Mouse (Mus musculus): ENCODE data around the gene Uckl1.

Uckl1 gene

GRCm38 (mm10) chr2:181584411-181584942 is at the start of gene Uckl1:
Uckl1 (minus strand) TSS chr2:181584892.
- DNase-seq (ENCODE audit: inconsistent age in 2 of 2, low spot score in 1 of 2), result no peak

DNA sequence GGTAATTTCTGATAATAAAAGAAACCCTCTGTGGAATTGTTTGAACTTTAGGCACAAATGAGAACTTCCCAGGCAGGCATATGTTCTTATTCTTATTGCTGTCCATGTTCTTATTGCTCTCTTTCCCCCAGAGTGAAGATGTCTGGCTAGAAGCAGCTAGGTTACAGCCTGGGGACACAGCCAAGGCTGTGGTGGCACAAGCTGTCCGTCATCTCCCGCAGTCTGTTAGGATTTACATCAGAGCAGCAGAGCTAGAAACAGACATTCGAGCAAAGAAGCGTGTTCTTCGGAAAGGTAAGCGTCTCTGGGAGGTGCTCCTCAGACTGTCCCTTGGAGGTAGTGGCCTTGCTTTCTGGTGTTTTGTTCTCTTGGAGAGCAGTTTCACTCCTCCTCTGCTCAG is 47.9 kb upstream of the Uckl1 start:
- no peak for DNase-seq (ENCODE audit: inconsistent age in 2 of 2, low spot score in 1 of 2)

GRCm38 (mm10) chr2:181628471-181628870 is 43.8 kb upstream of the Uckl1 start:
- no peak for DNase-seq (ENCODE audit: inconsistent age in 2 of 2, low spot score in 1 of 2)

DNA sequence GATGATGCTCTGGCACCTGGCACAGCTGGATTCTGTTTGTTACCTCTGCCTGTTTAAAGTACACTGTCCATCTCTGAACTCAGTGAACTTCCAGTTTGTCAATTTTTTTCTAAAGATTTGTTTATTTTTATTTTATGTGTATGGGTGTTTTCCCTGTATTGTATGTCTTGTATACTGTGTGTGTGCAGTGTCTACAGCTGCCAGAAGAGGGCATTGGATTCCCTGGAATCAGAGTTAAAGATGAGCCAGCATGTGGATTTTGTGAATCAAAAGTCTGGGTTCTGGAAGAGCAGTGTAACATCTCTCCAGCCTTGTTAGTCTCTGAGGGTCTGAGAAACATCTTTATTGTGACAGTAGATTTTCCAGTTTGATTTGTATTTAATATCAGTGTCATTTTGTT is 38.7 kb upstream of the Uckl1 start:
- DNase-seq (ENCODE audit: inconsistent age in 2 of 2, low spot score in 1 of 2), result peak in 1 of 2 experiments; percentile 58

DNA sequence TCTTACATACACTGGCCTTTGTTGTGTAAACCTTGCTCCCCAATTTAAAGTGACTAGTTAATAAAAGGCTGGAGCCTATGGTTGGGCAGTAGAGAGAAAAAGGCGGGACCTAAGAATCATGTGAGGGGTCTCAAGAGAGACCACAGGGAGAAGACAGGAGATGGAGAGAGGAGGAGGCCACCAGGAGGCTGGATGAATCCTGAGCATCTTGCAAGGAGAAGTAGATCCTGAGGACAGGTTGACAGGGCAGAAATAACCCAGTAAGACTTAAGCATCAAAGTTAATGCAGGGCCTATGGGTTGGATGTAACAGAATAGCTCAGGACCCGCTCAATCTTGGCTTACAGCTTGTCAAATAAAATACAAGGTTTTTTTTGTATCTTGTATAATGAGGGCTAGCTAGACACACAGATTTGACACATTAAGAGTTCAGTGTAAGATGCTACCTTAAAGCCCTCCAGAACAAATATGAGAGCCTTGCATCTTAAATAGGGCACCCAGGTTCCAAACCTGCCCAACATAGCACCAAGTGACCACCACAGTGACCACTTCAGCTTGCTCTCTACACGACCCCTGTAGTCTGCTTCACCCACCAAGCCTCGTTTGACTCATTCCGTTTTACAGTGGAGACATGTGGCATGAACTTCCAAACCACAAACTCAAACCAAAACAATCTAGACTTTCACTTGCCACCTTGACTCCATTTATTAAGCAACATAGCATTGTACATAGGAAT is 34.2 kb upstream of the Uckl1 start:
- no peak for DNase-seq (ENCODE audit: inconsistent age in 2 of 2, low spot score in 1 of 2)

DNA sequence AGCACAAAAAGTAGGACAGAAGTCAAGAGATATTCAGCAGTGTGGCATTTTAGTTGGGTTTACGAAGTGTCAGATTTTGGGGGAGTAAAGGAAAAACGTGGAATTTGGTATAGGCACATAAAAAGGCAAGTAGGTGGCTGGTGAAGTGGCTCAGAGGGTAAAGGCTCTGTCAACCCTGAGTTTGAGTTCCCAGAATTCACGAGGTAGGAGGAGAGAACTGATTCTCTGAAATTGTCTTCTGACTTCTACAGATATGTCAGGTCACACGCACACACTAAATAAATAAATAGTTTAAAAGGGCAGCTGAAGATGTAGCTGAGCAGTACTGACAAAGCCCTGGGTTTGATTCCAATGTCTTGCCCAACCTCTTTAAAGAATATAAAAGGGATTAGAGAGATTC is 17.7 kb upstream of the Uckl1 start:
- DNase-seq (ENCODE audit: inconsistent age in 2 of 2, low spot score in 1 of 2), result no peak

- no peak for DNase-seq (ENCODE audit: inconsistent age in 2 of 2, low spot score in 1 of 2)
These were observed 17.1 kb upstream of the Uckl1 start for GRCm38 (mm10) chr2:181601751-181602145.

GRCm38 (mm10) chr2:181600828-181601750 is 16.4 kb upstream of the Uckl1 start:
- DNase-seq (ENCODE audit: inconsistent age in 2 of 2, low spot score in 1 of 2), result peak; percentile 97 to 99

- peak in 1 of 2 experiments; percentile 14 for DNase-seq (ENCODE audit: inconsistent age in 2 of 2, low spot score in 1 of 2)
These were observed 15.6 kb upstream of the Uckl1 start for GRCm38 (mm10) chr2:181600226-181600758.

- peak; percentile 74 to 90 for DNase-seq (ENCODE audit: inconsistent age in 2 of 2, low spot score in 1 of 2)
These were observed 14.0 kb upstream of the Uckl1 start, which contains the start of gene Samd10 for GRCm38 (mm10) chr2:181598454-181599351. Samd10 (minus strand) TSS chr2:181599212.

- DNase-seq (ENCODE audit: inconsistent age in 2 of 2, low spot score in 1 of 2), result peak; percentile 80 to 85
These were observed 12.8 kb upstream of the Uckl1 start for GRCm38 (mm10) chr2:181597378-181598061.

DNA sequence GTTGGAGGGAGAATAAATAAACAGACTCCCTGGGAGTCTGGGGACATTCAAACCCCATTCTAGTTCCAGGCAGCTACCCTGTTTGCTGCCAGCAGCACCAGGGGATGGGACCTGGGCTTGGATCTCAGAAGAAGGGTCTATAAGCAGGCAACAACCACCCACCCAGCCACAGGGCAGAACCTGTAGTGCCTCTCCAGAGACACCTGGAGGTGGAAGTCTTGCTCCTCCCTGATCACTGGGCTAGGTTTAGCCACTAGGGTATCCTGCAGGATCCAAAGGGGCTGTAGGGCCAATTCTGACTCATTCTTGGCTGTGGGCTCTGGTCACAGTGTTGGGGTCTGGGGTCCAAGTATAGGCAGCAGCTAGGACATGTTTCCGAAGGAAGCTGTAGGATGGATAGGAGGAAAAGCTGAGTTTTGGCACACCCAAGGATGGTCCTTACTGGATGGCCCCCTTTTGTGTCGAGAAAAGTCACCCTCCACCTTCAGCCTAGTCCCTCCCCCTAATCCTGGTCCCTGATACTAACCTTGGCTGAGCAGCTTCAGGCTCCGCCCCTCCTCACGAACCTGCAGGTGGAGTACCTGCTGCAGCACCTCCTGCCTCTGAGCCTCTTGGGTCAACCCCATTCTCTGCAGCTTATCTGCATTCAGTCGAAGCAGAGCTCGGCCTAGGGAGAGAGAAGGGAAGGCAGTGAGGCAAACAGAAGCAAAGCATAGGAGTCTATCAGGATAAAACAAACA is 11.7 kb upstream of the Uckl1 start:
- peak in 1 of 2 experiments; percentile 47 for DNase-seq (ENCODE audit: inconsistent age in 2 of 2, low spot score in 1 of 2)

DNA sequence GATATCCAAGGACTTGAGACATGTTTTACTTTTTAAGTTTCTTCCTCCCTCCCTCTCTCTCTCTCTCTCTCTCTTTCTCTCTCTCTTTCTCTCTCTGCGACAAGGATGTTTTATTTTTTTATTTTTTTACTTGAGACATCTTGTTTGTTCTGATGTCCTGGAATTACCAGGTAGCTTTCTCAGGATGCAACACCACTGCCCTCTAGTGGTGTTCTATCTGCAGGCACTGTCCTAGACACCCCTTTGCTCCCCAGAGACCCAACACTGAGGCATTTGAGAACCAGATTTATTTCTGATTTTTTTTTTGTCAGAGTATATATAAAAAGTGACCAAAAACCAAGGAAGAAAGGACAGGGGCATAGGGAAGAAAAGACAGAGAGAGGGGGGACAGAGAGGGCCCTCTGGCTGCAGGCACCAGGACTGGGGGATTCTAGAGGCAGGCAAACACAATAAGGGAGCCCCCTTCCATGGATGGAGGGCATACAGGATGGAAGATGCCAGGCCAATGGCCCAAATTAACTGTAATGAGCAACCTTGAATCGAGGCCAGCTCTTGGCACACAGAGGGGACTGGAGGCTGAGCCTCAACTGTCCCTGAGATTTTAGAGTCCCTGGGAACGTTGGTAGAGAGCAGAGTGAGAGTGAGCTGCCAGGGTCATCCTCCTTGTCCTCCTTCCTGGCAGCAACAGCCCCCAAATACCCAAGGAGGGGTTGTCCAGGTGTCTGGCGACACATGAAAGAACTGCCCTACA is 10.4 kb upstream of the Uckl1 start:
- DNase-seq (ENCODE audit: inconsistent age in 2 of 2, low spot score in 1 of 2), result peak; percentile 82 to 94

DNA sequence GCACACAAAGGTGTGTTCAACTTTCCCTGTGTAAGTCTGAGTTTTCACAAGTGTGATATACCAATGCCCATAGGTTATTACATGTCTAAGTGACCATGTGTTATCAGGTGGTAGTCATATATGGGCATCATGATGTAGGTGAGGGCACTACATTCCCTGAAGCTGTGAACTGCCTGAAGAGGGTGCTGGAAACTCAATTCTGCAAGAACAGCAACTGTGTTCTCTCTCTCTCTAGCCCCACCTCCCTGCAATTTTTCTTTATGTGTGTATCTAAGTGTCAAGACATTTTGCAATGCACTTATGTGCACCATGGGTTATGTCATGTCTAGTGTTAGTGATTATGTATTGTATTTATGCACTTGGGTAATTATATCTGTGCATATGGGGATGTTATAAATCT is 9.2 kb upstream of the Uckl1 start:
- DNase-seq (ENCODE audit: inconsistent age in 2 of 2, low spot score in 1 of 2), result peak in 1 of 2 experiments; percentile 40

DNA sequence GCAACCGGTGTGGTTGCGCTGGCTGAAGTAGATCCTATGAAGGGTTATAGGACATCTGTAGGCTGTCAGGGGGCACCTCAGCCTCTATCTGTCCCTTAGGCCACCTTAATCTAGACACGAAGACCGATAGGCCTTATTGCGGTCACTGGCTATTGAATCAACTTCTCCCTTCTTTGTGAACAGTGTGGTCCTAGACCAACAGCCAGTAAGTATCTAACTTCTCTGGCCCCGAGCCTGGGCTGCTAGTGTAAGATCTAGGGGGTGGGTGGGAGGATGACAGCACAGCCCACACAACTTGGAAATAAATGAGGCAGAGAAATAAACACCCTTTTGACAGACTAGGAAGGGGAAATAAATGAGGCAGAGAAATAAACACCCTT is 8.3 kb upstream of the Uckl1 start:
- no peak for DNase-seq (ENCODE audit: inconsistent age in 2 of 2, low spot score in 1 of 2)

GRCm38 (mm10) chr2:181592231-181593041 is 7.7 kb upstream of the Uckl1 start, which contains the start of gene Zfp512b:
Zfp512b (minus strand) TSS chr2:181592803.
- peak; percentile 81 to 92 for DNase-seq (ENCODE audit: inconsistent age in 2 of 2, low spot score in 1 of 2)

DNA sequence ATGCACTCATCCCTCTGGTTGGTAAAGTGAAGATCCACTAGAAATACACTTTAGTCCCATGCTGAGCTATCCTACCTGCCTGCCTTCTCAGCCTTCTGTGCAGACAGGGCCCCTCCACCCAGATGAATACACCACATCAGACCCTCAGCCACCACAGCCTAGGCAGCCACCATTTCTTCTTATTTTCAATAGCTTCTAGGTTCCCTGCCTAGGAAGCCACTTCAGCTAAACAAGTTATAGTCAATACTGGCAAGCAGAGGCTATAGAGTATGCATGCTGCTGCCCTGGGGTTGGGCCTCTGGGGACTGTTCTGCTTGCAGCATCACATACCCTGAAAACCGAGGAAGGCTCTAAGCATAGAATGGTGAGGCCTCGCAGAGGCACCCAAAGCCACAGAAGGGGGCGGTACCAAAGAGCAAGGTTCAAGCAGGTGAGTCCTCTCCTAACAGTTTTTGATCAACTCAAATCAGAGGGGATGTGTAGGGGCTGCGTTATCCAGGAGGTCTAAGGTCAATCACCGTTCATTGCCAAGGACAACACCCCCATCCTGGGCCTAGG is 6.9 kb upstream of the Uckl1 start, which contains the start of gene Prpf6:
Gene Prpf6 (plus strand): TSS at position 341 of the 558 bp plus-strand sequence.
- peak in 1 of 2 experiments; percentile 63 for DNase-seq (ENCODE audit: inconsistent age in 2 of 2, low spot score in 1 of 2)

Measured in adrenal gland, adult (tissue).